Mouse (Mus musculus): ENCODE measurements around the gene Tbx19.

The Tbx19 gene

GRCm38 (mm10) chr1:165160723-165161405, at the start of gene Tbx19:
TSS of gene Tbx19 (minus strand) at chr1:165160773.
- DNase-seq (ENCODE audit: extremely low spot score, low spot score) = no peak

DNA sequence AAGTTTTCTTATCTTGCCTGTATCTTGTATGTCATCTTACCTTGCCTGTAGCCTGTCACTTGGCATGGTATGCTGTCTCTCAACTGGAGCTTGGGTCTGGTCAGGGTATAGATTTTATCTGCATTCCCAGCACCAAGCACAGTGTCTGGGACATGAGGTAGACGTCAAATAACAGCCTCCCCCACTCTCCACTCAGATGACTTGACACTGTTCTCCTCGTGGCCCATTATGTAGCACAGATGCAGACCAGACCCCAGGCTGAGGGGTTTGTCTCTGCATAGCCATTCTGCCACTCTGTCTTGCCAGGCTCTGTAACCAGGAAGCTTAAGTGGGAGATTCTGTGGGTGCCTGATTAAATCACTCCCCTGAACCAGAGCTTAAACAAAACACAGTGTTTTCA, 45.0 kb upstream of the Tbx19 start:
- no peak for DNase-seq (ENCODE audit: extremely low spot score, low spot score)

GRCm38 (mm10) chr1:165203488-165204035, 43.0 kb upstream of the Tbx19 start:
- no peak for DNase-seq (ENCODE audit: extremely low spot score, low spot score)

DNA sequence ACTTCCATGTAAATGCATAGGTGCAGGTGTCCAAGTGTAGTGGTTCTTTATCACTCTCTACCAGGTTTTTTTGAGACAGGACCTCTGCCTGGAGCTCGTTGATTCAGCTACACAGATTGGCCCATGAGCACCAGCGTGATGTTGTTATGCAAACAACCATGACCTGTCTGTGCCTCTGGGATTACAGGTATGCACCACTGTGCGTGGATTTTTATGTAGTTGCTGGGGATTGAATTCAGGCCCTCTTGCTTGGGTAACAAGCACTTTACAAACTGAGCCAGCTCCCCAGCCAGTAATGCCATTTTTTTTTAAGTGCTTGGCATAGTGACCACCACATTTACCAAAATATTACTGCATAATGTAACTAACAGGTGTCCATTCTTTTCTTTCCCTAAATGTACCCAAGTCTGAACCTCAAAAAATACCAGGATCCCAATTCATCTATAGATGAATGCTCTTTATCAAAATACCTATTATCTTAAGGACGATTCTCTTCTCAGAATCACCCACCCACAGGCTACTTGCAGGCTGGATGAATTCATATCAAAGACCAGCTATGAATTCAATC, 41.0 kb upstream of the Tbx19 start:
- DNase-seq (ENCODE audit: extremely low spot score, low spot score) = no peak

DNA sequence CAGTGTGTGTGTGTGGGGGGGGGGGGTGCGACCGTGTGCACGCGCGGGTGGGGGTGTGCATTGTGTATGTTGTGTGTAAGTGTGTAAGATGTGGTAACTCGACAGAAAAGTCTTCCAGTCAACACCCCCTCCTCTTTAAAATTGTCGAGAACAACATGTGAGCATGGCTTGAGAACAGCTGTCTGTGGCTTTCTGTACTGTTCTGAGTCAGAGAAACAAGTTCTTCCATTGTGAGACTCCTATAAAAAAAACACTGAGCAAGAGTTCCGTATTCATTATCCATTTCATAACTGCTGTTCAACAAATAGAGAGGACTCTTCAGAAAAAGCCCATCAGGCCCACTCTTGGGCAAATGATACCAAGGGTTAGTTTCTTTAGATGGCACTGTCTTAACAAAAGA, 40.2 kb upstream of the Tbx19 start:
- DNase-seq (ENCODE audit: extremely low spot score, low spot score) = no peak

- no peak for DNase-seq (ENCODE audit: extremely low spot score, low spot score)
Measured at GRCm38 (mm10) chr1:165199639-165200038, 39.1 kb upstream of the Tbx19 start.

GRCm38 (mm10) chr1:165198951-165199350, 38.4 kb upstream of the Tbx19 start:
- DNase-seq (ENCODE audit: extremely low spot score, low spot score) = no peak

DNA sequence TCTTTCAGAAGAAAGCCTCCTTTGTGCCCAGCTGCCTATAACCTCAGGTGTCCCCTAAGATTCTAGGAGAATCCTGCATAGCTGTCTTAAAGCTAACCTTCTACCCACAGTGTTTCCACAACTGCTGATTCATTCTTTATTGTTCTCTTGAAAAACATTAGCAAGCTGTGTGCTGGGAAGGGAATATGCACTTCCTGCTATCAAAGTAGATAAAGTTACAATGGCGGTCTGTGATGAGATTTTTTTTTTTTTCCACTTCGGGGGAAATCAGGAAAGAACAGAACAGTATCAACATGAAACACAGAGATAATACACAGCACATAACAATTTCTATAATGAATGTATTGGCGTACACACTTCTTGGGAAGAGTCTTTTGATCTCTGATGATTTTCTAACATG, 37.3 kb upstream of the Tbx19 start:
- DNase-seq (ENCODE audit: extremely low spot score, low spot score) = no peak

GRCm38 (mm10) chr1:165195396-165195960, 34.9 kb upstream of the Tbx19 start:
- no peak for DNase-seq (ENCODE audit: extremely low spot score, low spot score)

- no peak for DNase-seq (ENCODE audit: extremely low spot score, low spot score)
Measured at GRCm38 (mm10) chr1:165194662-165195013, 34.1 kb upstream of the Tbx19 start.

GRCm38 (mm10) chr1:165193880-165194661, 33.5 kb upstream of the Tbx19 start, which contains the start of gene Sft2d2:
TSS of gene Sft2d2 (minus strand) at chr1:165194438.
- DNase-seq (ENCODE audit: extremely low spot score, low spot score) = peak; percentile 77

DNA sequence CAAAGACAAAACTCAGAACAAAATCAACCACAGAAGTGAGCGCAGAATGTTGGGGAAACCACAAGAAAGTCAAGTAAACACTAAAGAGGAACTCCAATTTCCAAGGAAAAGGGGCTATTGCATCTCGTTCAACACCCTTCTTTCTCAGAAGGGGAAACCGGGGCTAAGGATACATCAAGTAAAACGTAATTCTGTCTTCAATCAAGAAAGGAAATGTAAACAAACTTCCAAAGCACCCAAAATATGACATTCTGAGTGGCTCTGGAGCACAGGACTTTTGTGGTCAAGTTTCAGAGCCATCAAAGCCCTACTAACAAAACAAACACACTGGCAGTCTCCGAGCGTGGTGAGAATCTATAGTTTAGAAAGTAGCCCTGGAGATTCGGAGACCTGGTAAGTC, 32.9 kb upstream of the Tbx19 start:
- no peak for DNase-seq (ENCODE audit: extremely low spot score, low spot score)

DNA sequence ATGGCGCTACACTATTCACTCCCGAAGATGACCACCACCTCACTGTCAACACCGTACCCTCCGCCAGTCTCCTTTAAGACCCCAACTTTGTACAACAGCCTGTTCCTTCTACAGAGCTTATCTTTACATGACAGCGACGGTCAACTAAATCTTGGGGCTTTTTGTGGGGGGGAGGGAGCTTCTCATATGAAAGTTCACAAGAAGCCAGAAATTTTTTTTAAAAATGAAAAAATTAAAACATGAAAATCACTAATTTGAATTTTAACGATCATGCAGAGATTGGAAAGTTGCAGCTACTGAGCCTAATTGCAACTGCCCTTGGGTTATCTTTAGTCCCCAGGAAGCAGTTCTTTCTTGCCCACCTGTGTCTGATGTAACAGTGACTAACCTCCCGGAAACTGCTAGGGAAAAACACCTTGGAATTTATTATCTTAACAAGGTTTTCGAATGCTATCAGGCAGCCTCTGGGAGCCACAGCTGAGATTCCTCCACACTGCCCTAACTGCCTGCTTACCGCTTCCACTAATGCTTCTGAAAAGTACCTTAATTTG, 32.2 kb upstream of the Tbx19 start:
- no peak for DNase-seq (ENCODE audit: extremely low spot score, low spot score)

GRCm38 (mm10) chr1:165192102-165192501, 31.5 kb upstream of the Tbx19 start:
- DNase-seq (ENCODE audit: extremely low spot score, low spot score) = no peak

DNA sequence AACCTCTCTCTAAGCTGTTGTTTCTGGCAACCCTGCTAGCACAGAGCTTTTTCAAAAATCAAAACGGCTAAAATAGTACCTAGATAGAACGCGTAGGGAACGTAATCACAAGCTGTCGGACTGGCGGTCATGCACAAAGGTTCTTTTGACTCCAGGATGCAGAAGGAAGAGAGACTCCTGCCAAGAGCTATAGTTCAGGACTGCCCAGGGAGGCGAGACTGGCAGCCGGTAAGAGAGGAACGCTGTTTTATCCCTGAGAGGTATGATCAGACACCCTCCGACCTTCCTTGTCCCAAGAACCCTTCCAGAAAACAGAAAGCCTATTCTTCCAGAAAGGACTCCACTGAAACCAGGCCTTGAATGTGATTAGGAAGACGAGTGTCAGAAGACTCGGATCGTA, 31.0 kb upstream of the Tbx19 start:
- no peak for DNase-seq (ENCODE audit: extremely low spot score, low spot score)

- no peak for DNase-seq (ENCODE audit: extremely low spot score, low spot score)
Measured at GRCm38 (mm10) chr1:165190571-165191273, 30.1 kb upstream of the Tbx19 start.

DNA sequence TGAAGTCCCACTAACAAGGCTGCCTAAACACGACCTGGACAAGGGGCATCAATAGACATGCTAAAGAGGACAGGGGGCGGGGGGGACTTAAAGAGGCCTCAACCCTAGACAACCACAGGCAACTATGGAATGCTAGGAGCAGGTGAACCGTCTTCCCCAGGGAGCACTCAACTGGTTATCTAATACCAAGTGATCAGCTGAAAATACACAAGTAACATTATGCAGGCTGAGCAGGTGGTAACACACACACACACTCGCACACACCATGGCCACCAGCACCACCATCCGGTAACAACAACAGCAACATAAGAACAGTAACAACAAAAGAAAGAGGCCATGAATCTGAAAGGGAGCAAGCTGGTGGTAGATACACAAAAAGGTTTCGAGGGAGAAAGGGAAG, 29.5 kb upstream of the Tbx19 start:
- no peak for DNase-seq (ENCODE audit: extremely low spot score, low spot score)

GRCm38 (mm10) chr1:165188806-165189580, 28.4 kb upstream of the Tbx19 start:
- DNase-seq (ENCODE audit: extremely low spot score, low spot score) = no peak

DNA sequence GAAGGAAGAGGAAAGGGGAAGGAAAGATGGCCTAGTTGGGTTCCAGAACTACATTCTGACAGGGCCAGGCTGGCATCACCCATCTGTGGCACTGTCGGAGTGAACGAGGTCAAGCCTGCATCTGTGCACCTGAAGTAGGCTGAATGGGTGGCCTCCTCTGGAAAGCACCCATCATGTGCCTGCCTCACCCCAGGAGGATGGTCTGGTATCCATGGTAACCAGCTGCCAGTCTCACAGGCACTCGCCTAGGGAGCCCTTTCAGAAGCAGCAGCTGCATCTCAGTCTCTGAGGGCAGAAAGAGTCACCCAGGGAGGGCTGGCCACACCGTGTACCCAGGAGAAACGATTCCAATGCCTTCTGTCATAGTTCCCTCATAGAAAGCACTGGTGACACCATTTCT, 26.8 kb upstream of the Tbx19 start:
- no peak for DNase-seq (ENCODE audit: extremely low spot score, low spot score)

GRCm38 (mm10) chr1:165186491-165186890, 25.9 kb upstream of the Tbx19 start:
- DNase-seq (ENCODE audit: extremely low spot score, low spot score) = no peak
